Mouse (Mus musculus) layer of hippocampus, adult 8-10 months (tissue): Measurements from ENCODE around the gene Paxx. TPM values are rescaled to one million over a fixed set of nuclear protein-coding genes. Genes with fewer than 3 reads are reported as not detected.

ENCODE experiments used
- DNase-seq, 2 experiments: peaks; one replicate each; pipeline ENCODE4 v3.0.0; 2022; ENCODE audit warnings: low spot score in 2 of 2
- total RNA-seq, 4 experiments: library from RNA; stranded (reverse); gene quantifications; 2 replicates each; pipeline ENCODE4 v1.2.4; 2022

The Paxx gene
- total RNA-seq, 4 experiments from 2014 or later = 60.3 to 63.5 (median 61.8) TPM

GRCm38 (mm10) chr2:25482969-25483368, 22.1 kb upstream of the Paxx start:
- DNase-seq = no peak

- no peak for DNase-seq
Observed at GRCm38 (mm10) chr2:25480541-25480940, 19.6 kb upstream of the Paxx start.

GRCm38 (mm10) chr2:25479551-25480311, 18.8 kb upstream of the Paxx start:
- no peak for DNase-seq

DNA sequence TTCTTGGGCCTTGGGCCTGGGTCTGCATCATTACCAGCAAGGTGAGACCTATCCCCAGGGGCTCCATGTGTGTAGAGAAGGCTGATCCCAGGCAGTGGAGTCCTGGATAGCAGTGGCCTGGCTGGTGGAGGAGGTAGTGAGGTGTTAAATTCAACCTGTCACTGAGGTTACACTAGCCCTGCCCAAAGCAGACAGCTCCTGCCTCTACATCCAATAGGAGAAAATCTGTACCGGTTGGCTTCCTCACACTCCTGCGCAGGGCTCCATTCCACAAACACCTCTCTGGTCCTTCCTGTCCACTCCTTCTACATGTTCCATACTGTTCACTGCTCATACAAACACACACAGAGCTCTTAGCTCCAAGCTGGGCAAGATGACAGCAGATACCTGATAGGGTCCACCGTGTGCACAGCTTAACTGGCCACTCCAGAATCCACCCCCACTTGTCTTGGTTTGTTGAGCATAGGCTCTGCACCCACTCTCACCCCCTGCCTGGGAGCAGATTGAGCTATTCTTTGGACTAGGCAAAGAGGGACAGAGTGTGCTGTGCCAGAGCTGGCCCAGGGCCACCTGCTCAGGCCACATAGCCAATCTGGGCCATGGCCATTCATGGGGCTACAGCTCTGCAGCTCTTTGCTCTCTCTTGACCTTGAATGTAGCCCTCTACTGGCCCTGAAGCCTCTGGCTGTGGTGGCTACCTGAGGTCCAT, 17.2 kb upstream of the Paxx start:
- peak; percentile 59 to 71 for DNase-seq

GRCm38 (mm10) chr2:25477541-25477940, 16.6 kb upstream of the Paxx start:
- no peak for DNase-seq

DNA sequence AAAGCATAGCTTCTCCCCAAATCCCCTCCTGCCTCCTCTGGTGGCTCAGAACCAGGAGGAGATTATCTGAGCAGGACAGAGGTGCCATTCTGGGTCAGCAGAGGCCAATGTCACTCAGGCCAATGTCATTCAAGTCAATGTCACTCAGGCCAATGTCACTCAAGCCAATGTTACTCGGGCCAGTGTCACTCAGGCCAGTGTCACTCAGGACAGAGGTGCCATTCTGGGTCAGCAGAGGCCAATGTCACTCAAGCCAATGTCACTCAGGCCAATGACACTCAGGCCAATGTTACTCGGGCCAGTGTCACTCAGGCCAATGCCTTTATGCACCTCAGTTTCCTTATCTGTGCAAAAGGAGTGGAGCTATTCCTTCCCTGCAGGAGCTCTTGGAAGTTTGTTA, 11.7 kb upstream of the Paxx start:
- no peak for DNase-seq

DNA sequence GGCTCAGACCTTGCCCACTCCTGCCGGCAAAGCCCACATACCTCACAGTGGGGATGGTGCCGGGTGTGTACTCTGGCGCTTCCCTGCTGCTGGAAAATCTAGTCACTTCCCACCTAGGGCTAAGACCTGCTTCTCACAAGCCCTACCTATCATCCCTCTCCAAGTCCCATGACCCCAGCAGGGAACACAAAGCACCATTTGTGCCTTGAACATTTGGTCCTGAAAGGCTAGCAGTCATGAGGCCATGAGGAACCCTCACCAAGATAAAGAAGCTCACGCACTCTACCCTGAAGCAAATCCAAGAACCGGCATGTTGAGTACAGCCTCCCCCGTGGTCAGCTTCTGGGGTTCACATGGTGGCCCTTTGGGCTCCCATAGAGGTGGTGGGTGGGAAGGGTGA, 9.1 kb upstream of the Paxx start, which contains the start of gene Ptgds:
TSS of gene Ptgds (minus strand) at position 78 of the 400 bp plus-strand sequence.
- DNase-seq = no peak

GRCm38 (mm10) chr2:25468962-25469915, 8.3 kb upstream of the Paxx start:
- DNase-seq = peak; percentile 57 to 63

- DNase-seq = no peak
Observed at GRCm38 (mm10) chr2:25467606-25468303, 6.9 kb upstream of the Paxx start.

DNA sequence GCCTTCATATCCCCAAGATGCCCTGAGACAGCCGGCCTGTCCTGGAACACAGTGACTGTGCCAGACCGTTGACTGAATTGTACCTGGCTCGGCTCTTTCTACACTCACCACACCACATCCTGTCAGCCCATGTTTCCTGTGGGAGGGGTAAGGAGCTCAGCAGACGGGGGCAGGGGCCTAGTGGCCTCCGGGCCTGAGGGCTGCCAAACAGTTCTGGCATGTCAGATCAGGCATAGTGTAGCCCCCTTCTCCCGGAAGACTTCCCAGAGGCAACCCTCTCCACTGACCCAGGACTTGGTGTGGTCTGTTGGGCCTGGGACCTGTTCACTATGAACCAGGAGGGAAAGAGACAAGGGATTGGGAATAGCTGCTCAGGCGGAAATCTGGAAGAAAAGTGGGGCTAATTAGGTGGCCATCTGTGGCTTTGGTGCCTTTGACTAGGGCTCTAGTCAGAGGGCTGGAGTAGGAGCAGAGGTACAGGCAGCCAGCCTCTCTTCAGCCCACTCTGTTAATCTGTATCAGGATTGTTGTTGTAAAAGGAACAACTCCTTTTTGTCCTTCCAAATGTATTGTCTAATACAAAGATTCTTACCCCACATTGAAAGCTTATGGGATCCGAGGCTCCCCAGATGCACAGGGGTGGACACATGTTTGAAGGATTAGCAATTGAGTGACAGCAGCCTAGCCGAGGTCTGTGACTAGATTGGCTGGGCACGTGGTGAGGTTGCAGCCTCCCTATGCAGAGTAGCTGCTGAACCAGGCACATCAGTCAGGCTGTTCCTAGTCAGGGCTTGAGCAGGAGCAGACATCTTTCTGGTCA, 5.1 kb upstream of the Paxx start:
- DNase-seq = no peak

GRCm38 (mm10) chr2:25465256-25465655, 4.4 kb upstream of the Paxx start:
- DNase-seq = no peak

GRCm38 (mm10) chr2:25463630-25464029, 2.7 kb upstream of the Paxx start:
- no peak for DNase-seq

DNA sequence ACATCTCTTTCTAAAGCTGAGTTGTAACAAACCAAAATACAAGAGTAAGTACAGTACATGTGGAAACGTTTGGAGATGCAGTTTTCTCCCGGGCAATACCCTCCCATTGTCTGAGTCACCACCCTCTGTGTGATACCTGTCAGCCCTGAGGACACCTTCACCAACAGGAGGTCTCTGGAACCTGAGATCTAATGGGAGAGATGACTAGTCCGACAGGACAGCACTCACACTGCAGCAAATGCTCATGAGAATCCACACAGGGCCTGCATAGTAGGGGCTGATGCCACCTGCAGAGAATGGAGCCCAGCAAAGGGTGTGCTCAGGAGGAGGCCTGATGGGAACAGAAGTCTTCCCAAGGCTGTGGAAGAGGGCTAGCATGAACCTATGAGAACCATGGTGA, 513 bp upstream of the Paxx start:
- DNase-seq = no peak

DNA sequence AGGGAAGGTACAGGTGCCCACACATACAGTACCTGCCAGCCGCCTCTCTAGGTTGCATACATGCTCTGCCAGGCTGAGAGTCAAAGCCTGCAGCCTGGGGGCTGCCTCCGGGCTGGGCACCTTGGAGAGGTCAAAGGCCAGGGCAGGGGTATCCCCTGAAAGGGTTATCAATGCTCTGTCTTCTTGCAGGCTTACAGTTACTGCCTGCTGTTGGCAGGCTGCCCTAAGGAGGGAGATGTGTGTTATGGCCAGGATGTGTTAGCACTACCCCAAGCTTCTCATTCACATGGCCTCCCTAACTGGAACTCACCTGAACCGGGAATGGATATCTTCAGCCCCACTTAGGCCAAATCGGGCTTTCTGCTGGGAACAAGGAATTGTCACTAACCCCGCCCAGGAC, 759 bp downstream of the Paxx start:
- peak in 1 of 2 experiments; percentile 43 for DNase-seq

DNA sequence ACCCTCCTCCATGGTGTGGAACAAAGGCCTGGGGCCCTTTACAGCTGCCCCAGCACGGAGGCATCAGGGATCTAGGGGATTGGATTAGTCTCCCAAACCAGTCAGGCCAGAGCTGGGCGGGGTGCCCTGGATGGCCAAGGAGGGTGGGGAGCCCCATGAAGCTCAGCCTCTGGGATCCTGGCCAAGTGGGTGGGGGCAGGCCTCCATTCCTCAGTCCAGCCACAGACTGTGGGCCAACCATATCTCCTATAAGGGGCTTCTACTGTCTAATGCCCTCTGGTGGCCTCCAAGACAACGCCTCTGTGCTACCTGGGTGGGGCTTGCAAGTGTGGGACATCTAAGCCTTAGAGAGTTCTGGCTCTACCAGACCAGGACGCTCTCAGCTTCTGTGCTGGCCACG, 2.0 kb downstream of the Paxx start:
- no peak for DNase-seq

GRCm38 (mm10) chr2:25457022-25457896, 3.6 kb downstream of the Paxx start:
- no peak for DNase-seq

DNA sequence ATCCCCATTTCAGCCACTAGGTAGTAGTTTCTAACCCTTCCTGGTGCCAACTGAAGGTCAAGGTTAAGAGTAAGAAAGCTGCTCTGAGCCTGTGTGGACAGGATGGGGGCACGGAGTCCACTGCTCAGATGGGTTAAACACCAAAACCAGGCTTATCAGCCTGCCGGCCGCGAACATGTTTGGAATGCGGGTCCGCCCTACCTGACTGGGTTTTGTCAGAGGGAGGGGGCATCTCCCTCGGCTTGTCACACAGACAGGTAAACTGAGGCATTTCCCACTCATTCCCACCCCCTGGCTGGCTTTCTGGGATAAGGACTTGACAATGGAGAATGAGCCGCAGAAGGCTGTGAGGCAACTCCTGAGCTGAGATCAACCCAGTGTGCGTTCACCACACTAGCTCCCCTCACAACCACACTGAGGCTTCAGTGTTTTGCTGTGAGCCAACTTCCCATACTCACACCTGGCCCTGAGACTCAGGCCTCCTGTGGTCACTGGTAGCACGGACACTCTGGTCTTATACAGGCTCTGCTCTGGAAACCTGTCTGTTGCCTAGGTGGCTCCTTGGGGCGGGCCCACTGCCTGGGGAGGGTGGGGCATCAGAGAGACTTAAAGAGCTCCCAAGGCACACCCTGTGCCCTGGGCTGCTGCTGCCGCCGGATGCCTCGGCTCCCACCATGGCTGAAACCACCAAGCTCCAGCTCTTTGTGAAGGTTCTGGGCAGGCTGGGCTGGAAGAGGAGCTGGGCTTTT, 4.5 kb downstream of the Paxx start, which contains the start of gene Clic3:
TSS of gene Clic3 (plus strand) at position 634 of the 749 bp plus-strand sequence.
- DNase-seq = no peak

- no peak for DNase-seq
Observed at GRCm38 (mm10) chr2:25452951-25453350, 7.9 kb downstream of the Paxx start.
